ENCODE assay signal across 8 mouse cellular contexts in the genomic region with DNA sequence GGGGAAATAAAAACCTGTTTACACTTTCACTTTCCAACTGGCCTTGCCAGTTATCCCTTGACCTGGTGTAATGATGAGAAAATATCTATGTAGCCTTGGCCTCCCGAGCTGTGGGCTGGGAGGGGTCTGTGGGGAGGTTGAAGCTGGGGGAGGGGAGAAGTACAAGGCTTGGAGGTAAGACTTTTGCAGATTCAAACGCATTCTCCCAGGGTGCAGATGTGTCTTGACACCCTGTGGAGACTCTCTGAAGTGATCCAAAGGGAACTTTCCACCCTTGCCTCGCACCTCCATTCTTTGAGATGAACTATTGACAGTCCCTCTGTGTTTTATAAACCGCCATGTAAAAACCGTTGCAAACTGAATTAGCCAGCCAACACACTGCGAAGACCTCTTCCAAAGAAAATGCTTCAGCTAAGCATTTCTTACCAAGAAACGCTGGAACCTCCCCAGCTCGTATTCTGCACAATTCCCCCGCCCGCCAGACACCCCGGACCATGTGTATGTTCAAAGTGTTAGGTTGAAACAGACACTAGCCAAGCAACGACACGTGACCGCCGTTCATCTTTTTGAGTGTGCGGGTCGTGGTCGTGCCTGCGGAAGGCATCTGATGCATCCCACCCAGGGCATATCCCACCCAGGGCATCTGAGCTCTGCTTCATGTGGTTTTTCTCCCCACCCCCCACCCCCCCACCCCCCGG.
DNase-seq lines count a peak whose midpoint lies in the region; ATAC-seq and TF ChIP-seq lines count a peak whose summit lies in the region.

No protein-coding gene starts in this region.

- H3K9me3 ChIP-seq in heart, postnatal 0 days (replicated peaks; ENCODE audit: control insufficient read depth, low read length) = no peaks in the 10 kb centered on the region
- no peaks in the 10 kb centered on the region for H3K9me3 ChIP-seq in hindbrain, embryonic 16.5 days (ENCODE audit: control insufficient read depth, low read length)
- no peaks in the 10 kb centered on the region for H3K9me3 ChIP-seq in midbrain, embryonic 14.5 days (ENCODE audit: control insufficient read depth, low read length)

- no peak overlapping the region for H3K9ac ChIP-seq in heart, postnatal 0 days (replicated peaks; ENCODE audit: low read depth, low read length)
- peak overlapping the region; percentile 27; the same call in 1 of the 2 replicates for H3K9ac ChIP-seq in hindbrain, embryonic 16.5 days (ENCODE audit: low read depth, low read length)
- no peak overlapping the region for H3K9ac ChIP-seq in midbrain, embryonic 14.5 days (replicated peaks; ENCODE audit: low read length)

- no peak for DNase-seq in heart, postnatal 0 days (ENCODE audit: low spot score)
- DNase-seq in heart, adult 9 months (ENCODE audit: low spot score in 2 of 2) = no peak
- DNase-seq in embryo, embryonic 10.5 days (ENCODE audit: low spot score) = peak; percentile 36
- peak; percentile 33 for DNase-seq in midbrain, embryonic 14.5 days
- no peak for DNase-seq in thymus, postnatal 14 days
- DNase-seq in adipocyte (ENCODE audit: low spot score) = no peak
- no peak for DNase-seq in thymus, postnatal 4 days

- no peaks in the 10 kb centered on the region; the same call in 1 of the 2 replicates for H3K27me3 ChIP-seq in heart, postnatal 0 days (ENCODE audit: control insufficient read depth, insufficient read depth, low read length)
- H3K27me3 ChIP-seq in hindbrain, embryonic 16.5 days (replicated peaks; ENCODE audit: control insufficient read depth, insufficient read depth, low read length) = no peaks in the 10 kb centered on the region
- H3K27me3 ChIP-seq in midbrain, embryonic 14.5 days (ENCODE audit: control insufficient read depth, insufficient read depth, low read length) = no peaks in the 10 kb centered on the region

- no peak for TF ChIP-seq CTCF in heart, postnatal 0 days (IDR thresholded peaks at IDR 0.05; ENCODE audit: low read depth)

- peak overlapping the region; percentile 51; the same call in 1 of the 2 replicates for H3K4me2 ChIP-seq in heart, postnatal 0 days (ENCODE audit: low read depth, low read length)
- peak overlapping the region; percentile 53 for H3K4me2 ChIP-seq in hindbrain, embryonic 16.5 days (ENCODE audit: low read length)
- peak overlapping the region; percentile 38 for H3K4me2 ChIP-seq in midbrain, embryonic 14.5 days (ENCODE audit: low read length)

- ATAC-seq in heart, postnatal 0 days (ENCODE audit: insufficient read depth, low read depth) = no peak
- peak; percentile 58 for ATAC-seq in hindbrain, embryonic 16.5 days
- ATAC-seq in midbrain, embryonic 14.5 days (ENCODE audit: low FRiP score, low TSS enrichment) = peak; percentile 53

- no peak for TF ChIP-seq EP300 in heart, postnatal 0 days (IDR thresholded peaks at IDR 0.05; ENCODE audit: low read depth)

- no peaks in the 10 kb centered on the region for H3K36me3 ChIP-seq in heart, postnatal 0 days (replicated peaks; ENCODE audit: control insufficient read depth, insufficient read depth, low read length)
- H3K36me3 ChIP-seq in hindbrain, embryonic 16.5 days (ENCODE audit: control insufficient read depth, insufficient read depth, low read length) = no peaks in the 10 kb centered on the region
- no peaks in the 10 kb centered on the region for H3K36me3 ChIP-seq in midbrain, embryonic 14.5 days (ENCODE audit: control insufficient read depth, insufficient read depth, low read length)

- no peaks in the 10 kb centered on the region for H3K4me1 ChIP-seq in heart, postnatal 0 days (ENCODE audit: control insufficient read depth, insufficient read depth)
- peaks cover 10% of the 10 kb centered on the region for H3K4me1 ChIP-seq in hindbrain, embryonic 16.5 days (ENCODE audit: control insufficient read depth, insufficient read depth, low read depth, low read length)
- H3K4me1 ChIP-seq in midbrain, embryonic 14.5 days (ENCODE audit: control insufficient read depth, insufficient read depth, low read length) = no peaks in the 10 kb centered on the region

- no peak overlapping the region for H3K27ac ChIP-seq in heart, postnatal 0 days (ENCODE audit: low read depth)
- no peak overlapping the region for H3K27ac ChIP-seq in hindbrain, embryonic 16.5 days (ENCODE audit: low read depth, low read length)
- H3K27ac ChIP-seq in midbrain, embryonic 14.5 days (replicated peaks; ENCODE audit: low read depth, low read length) = no peak overlapping the region

- no peak overlapping the region for H3K4me3 ChIP-seq in heart, postnatal 0 days (ENCODE audit: low read depth, low read length)
- peak overlapping the region; percentile 28 for H3K4me3 ChIP-seq in hindbrain, embryonic 16.5 days (ENCODE audit: low read length)
- no peak overlapping the region for H3K4me3 ChIP-seq in midbrain, embryonic 14.5 days (replicated peaks; ENCODE audit: low read depth, low read length)

- 62% methylated on average over 20 of the region's 20 CpGs for WGBS in heart, postnatal 0 days
- WGBS in hindbrain, embryonic 16.5 days = 25% methylated on average over 20 of the region's 20 CpGs
- WGBS in midbrain, embryonic 14.5 days = 38% methylated on average over 20 of the region's 20 CpGs

Comparison
In these comparisons a context has a peak if more than half of its experiments do, and no peak if none do; other contexts are left out.
1. DNase-seq: peak in embryo, embryonic 10.5 days (single experiment) and midbrain, embryonic 14.5 days (single experiment); none in heart, postnatal 0 days (single experiment), heart, adult 9 months (0 of 2), thymus, postnatal 14 days (single experiment), adipocyte (single experiment) and thymus, postnatal 4 days (single experiment).
2. Peak in every context shown above with its lines, with median percentiles within 50 percentile points of each other: H3K4me2 ChIP-seq.